In genomic region chr4:129631867-129632266, GRCm38 (mm10) we compare ENCODE assay signal across 17 mouse cellular contexts. TPM values are rescaled to one million over a fixed set of nuclear protein-coding genes. Genes with fewer than 3 reads are reported as not detected.
"Had no signal": no experiment of that assay in that cellular context is flagged by ENCODE, and none has a peak within 500 bp of the region (broad histone marks: within the 10 kb centered on the region; RNA-seq: fewer than 3 reads in every experiment).

No protein-coding gene starts in this region.

- H3K27me3 ChIP-seq: liver, embryonic 13.5 days; stomach, embryonic 15.5 days had no signal

- H3K27ac ChIP-seq: left cerebral cortex, adult 2 months; liver, embryonic 13.5 days; stomach, embryonic 15.5 days had no signal

- H3K9me3 ChIP-seq: liver, embryonic 13.5 days; stomach, embryonic 15.5 days had no signal

- H3K9ac ChIP-seq: liver, embryonic 13.5 days; stomach, embryonic 15.5 days had no signal

- H3K4me3 ChIP-seq: left cerebral cortex, adult 2 months; liver, embryonic 13.5 days; stomach, embryonic 15.5 days had no signal

- H3K4me2 ChIP-seq: liver, embryonic 13.5 days; midbrain, embryonic 11.5 days; stomach, embryonic 15.5 days had no signal

- DNase-seq: kidney, adult 9 months; kidney, postnatal 14 days; kidney, postnatal 4 days; layer of hippocampus, postnatal 36 days; liver, embryonic 13.5 days; lung, adult 2 months; lung, postnatal 14 days; lung, postnatal 4 days; midbrain, embryonic 14.5 days; right cerebral cortex, adult 18-20 months; right cerebral cortex, postnatal 14 days; right cerebral cortex, postnatal 4 days; thymus, postnatal 25 days had no signal

RNA-seq across cellular contexts. Expression of gene Dcdc2b, which starts 17.8 kb away (rescaled TPM):
- total RNA-seq: megakaryocyte progenitor cell, adult 5-6 weeks had no signal
